Mouse (Mus musculus) effector memory CD4-positive, alpha-beta T cell, adult 7 months (primary cell): ENCODE data around the gene Exosc9. TPM values are rescaled to one million over a fixed set of nuclear protein-coding genes. Genes with fewer than 3 reads are reported as not detected.

ENCODE experiments used
- polyA plus RNA-seq: library from polyadenylated mRNA; unstranded; fragments of 100-300 nt; shearing (Covaris generic); gene quantifications from one replicate; pipeline ENCODE4 v1.2.1, GENCODE M21; 2017

Gene Exosc9
- polyA plus RNA-seq: 36.6 TPM

GRCm38 (mm10) chr3:36552406-36553047 is at the start of gene Exosc9:
TSS of gene Exosc9 (plus strand) at chr3:36552606.

GRCm38 (mm10) chr3:36521073-36522060 is 31.0 kb upstream of the Exosc9 start, which contains the start of gene Gm11549:
TSS of gene Gm11549 (minus strand) at chr3:36521813.

GRCm38 (mm10) chr3:36571827-36572378 is 19.5 kb downstream of the Exosc9 start, which contains the start of gene Ccna2:
TSS of gene Ccna2 (minus strand) at chr3:36572150.

GRCm38 (mm10) chr3:36613202-36613907 is 60.9 kb downstream of the Exosc9 start, which contains the start of gene Bbs7:
TSS of gene Bbs7 (minus strand) at chr3:36613477.

Other genes starting within 250 kb of the Exosc9 start
- 158 TPM for gene Anxa5, start 76.7 kb upstream of the Exosc9 start, polyA plus RNA-seq
- gene 1810062G17Rik, start 76.7 kb upstream of the Exosc9 start, polyA plus RNA-seq: 0.71 TPM
- gene Gm11549, start 30.8 kb upstream of the Exosc9 start, polyA plus RNA-seq: not detected
- not detected for gene Ccna2, start 19.5 kb downstream of the Exosc9 start, polyA plus RNA-seq
- 1.5 TPM for gene Bbs7, start 60.9 kb downstream of the Exosc9 start, polyA plus RNA-seq
- 0.96 TPM for gene Trpc3, start 137.6 kb downstream of the Exosc9 start, polyA plus RNA-seq